Mouse (Mus musculus) hindbrain, embryonic 13.5 days (tissue): ENCODE measurements at regions not wholly inside any gene's neighbourhood (a gene's known extent, or its start where the extent isn't known, plus 50 kb on each side); places are given as distances from the start of the nearest gene placed in this dataset.

Experiments used
- ATAC-seq: fragments of 200-750 bp; cut with Nextera tagmentation; 2 replicates; pipeline ENCODE4 v1.8.0; 2017; ENCODE audit warnings: moderate TSS enrichment; ENCODE audit not compliant: low FRiP score
- H3K27ac ChIP-seq: fragments of 300-500 bp; sonication (generic); 2 replicates; pipeline ENCODE4 v1.5.1; 2015; ENCODE audit warnings: inconsistent platforms, mild to moderate bottlenecking, moderate library complexity
- H3K27me3 ChIP-seq: fragments of 300-500 bp; sonication (generic); 2 replicates; pipeline ENCODE4 v1.6.1; 2015; ENCODE audit warnings: mild to moderate bottlenecking, inconsistent platforms
- H3K36me3 ChIP-seq: fragments of 300-500 bp; sonication (generic); 2 replicates; pipeline ENCODE4 v1.6.1; 2015; ENCODE audit warnings: mild to moderate bottlenecking, inconsistent platforms
- H3K4me1 ChIP-seq: fragments of 300-500 bp; sonication (generic); replicated peaks from 2 replicates; pipeline ENCODE4 v1.6.1; 2015; ENCODE audit warnings: inconsistent platforms
- H3K4me2 ChIP-seq: fragments of 300-500 bp; sonication (generic); 2 replicates; pipeline ENCODE4 v1.6.1; 2015; ENCODE audit warnings: inconsistent platforms, mild to moderate bottlenecking, moderate library complexity
- H3K4me3 ChIP-seq: fragments of 300-500 bp; sonication (generic); 2 replicates; pipeline ENCODE4 v1.5.1; 2015; ENCODE audit warnings: mild to moderate bottlenecking, inconsistent platforms
- H3K9ac ChIP-seq: fragments of 300-500 bp; sonication (generic); 2 replicates; pipeline ENCODE4 v1.6.1; 2015; ENCODE audit warnings: mild to moderate bottlenecking, inconsistent platforms
- H3K9me3 ChIP-seq: fragments of 300-500 bp; sonication (generic); 2 replicates; pipeline ENCODE4 v1.6.1; 2016; ENCODE audit warnings: inconsistent platforms
- WGBS: fragments of 180-500 bp; shearing (Covaris S2); methylation state at CpG from one replicate; pipeline ENCODE4 v1.1.7; 2015; 5-methylcytosine and 5-hydroxymethylcytosine counted together

GRCm38 (mm10) chr17:83081729-83082128 lies 133.4 kb upstream of the Pkdcc start:
- no peak for ATAC-seq
- 83% methylated on average over 8 of the region's 8 CpGs for WGBS
- H3K9ac ChIP-seq, result no peak overlapping the region
- H3K9me3 ChIP-seq, result 0 out of 2 replicates have a peak, but pooled peaks cover 4% of the 10 kb centered on the region
- H3K4me1 ChIP-seq, result peaks cover 16% of the 10 kb centered on the region
- H3K36me3 ChIP-seq, result no peaks in the 10 kb centered on the region
- H3K4me3 ChIP-seq, result no peak overlapping the region
- no peak overlapping the region for H3K4me2 ChIP-seq
- H3K27me3 ChIP-seq, result peaks cover 24% of the 10 kb centered on the region; the same call in 1 of the 2 replicates
- no peak overlapping the region for H3K27ac ChIP-seq

GRCm38 (mm10) chr17:83083521-83083920 lies 131.6 kb upstream of the Pkdcc start:
- H3K4me2 ChIP-seq, result no peak overlapping the region
- 73% methylated on average over 3 of the region's 3 CpGs for WGBS
- H3K27me3 ChIP-seq, result peaks cover 10% of the 10 kb centered on the region; the same call in 1 of the 2 replicates
- no peak overlapping the region for H3K4me3 ChIP-seq
- peak overlapping the region; percentile 20; the same call in 1 of the 2 replicates for H3K27ac ChIP-seq
- H3K4me1 ChIP-seq, result peaks cover 8% of the 10 kb centered on the region
- 0 out of 2 replicates have a peak, but pooled peaks cover 4% of the 10 kb centered on the region for H3K9me3 ChIP-seq
- no peaks in the 10 kb centered on the region for H3K36me3 ChIP-seq
- H3K9ac ChIP-seq, result no peak overlapping the region
- ATAC-seq, result no peak

- 86% methylated on average over 10 of the region's 10 CpGs for whole genome bisulfite sequencing
- Histone ChIP-seq H3K4me2 (no peak overlapping the region), H3K9ac (no peak overlapping the region), H3K4me3 (no peak overlapping the region), H3K9me3 (no peaks in the 10 kb centered on the region), H3K27me3 (0 out of 2 replicates have a peak, but pooled peaks cover 3% of the 10 kb centered on the region), H3K27ac (no peak overlapping the region), H3K4me1 (0 out of 2 replicates have a peak, but pooled peaks cover 3% of the 10 kb centered on the region), H3K36me3 (no peaks in the 10 kb centered on the region)
- ATAC-seq, result no peak
Measured at GRCm38 (mm10) chr17:83085792-83086475, 129.2 kb upstream of the Pkdcc start.

GRCm38 (mm10) chr17:83086703-83087102 lies 128.4 kb upstream of the Pkdcc start:
- Histone ChIP-seq H3K27me3 (0 out of 2 replicates have a peak, but pooled peaks cover 3% of the 10 kb centered on the region), H3K36me3 (no peaks in the 10 kb centered on the region), H3K4me1 (0 out of 2 replicates have a peak, but pooled peaks cover 3% of the 10 kb centered on the region), H3K4me2 (no peak overlapping the region), H3K4me3 (no peak overlapping the region), H3K9ac (no peak overlapping the region), H3K9me3 (no peaks in the 10 kb centered on the region), H3K27ac (no peak overlapping the region)
- ATAC-seq, result no peak
- 86% methylated on average over 2 of the region's 2 CpGs for WGBS

DNA sequence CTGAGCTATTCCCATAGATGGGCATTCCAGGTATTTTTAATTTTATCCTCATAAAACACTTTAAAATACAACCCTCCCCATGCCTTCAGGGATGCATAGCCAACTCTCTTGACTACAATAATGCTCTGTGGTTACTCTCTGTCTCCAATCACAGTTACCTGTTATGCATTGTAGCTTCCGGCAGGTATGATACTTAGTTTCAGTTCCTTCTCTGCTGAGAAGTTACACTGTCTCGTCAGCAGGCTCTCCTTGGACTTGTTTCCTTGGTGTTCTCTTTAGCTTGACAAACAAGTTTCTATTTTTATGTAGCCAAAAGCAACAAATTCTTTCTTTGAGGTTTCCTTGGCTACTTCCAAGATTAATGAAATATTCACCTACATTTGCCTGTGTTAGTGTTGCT lies 126.6 kb upstream of the Pkdcc start:
- no peak overlapping the region for H3K4me2 ChIP-seq
- no peaks in the 10 kb centered on the region for H3K9me3 ChIP-seq
- H3K9ac ChIP-seq, result no peak overlapping the region
- no peak for ATAC-seq
- H3K4me3 ChIP-seq, result no peak overlapping the region
- H3K27ac ChIP-seq, result no peak overlapping the region
- no peaks in the 10 kb centered on the region for H3K36me3 ChIP-seq
- 83% methylated on average over 2 of the region's 2 CpGs for WGBS
- H3K4me1 ChIP-seq, result 0 out of 2 replicates have a peak, but pooled peaks cover 3% of the 10 kb centered on the region
- 0 out of 2 replicates have a peak, but pooled peaks cover 3% of the 10 kb centered on the region for H3K27me3 ChIP-seq

GRCm38 (mm10) chr17:83089856-83090692 lies 125.0 kb upstream of the Pkdcc start:
- H3K4me2 ChIP-seq, result no peak overlapping the region
- H3K27ac ChIP-seq, result no peak overlapping the region
- no peaks in the 10 kb centered on the region for H3K9me3 ChIP-seq
- ATAC-seq, result no peak
- H3K27me3 ChIP-seq, result no peaks in the 10 kb centered on the region
- H3K4me1 ChIP-seq, result no peaks in the 10 kb centered on the region
- 84% methylated on average over 10 of the region's 10 CpGs for WGBS
- no peak overlapping the region for H3K4me3 ChIP-seq
- no peaks in the 10 kb centered on the region for H3K36me3 ChIP-seq
- no peak overlapping the region for H3K9ac ChIP-seq

- H3K4me3 ChIP-seq, result no peak overlapping the region
- no peaks in the 10 kb centered on the region for H3K27me3 ChIP-seq
- H3K9ac ChIP-seq, result no peak overlapping the region
- no peak for ATAC-seq
- WGBS, result 86% methylated on average over 5 of the region's 5 CpGs
- no peaks in the 10 kb centered on the region for H3K9me3 ChIP-seq
- H3K36me3 ChIP-seq, result no peaks in the 10 kb centered on the region
- no peak overlapping the region for H3K27ac ChIP-seq
- H3K4me2 ChIP-seq, result no peak overlapping the region
- peaks cover 13% of the 10 kb centered on the region; the same call in 1 of the 2 replicates for H3K4me1 ChIP-seq
Measured at GRCm38 (mm10) chr17:83093862-83094261, 121.2 kb upstream of the Pkdcc start.

DNA sequence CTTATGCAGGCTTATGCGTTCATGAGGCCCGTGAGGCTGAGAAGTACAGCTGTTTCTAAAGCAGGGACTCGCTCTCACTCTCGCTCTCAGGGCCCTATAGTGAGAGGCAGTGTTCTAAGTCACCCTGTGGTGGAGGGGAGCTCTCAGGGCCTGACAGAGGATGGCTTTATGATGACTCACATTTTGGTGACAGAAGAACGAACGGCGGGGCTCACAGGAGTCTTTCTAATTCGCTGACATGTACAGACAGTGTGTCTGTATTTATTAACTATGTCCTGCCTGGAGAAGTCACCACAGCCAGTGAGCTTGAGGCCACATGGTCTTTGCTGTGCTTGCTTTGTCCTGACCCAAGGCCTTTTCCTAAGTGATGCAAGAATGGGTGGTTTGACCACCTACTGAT lies 118.6 kb upstream of the Pkdcc start:
- Histone ChIP-seq H3K4me2 (no peak overlapping the region), H3K27ac (no peak overlapping the region), H3K27me3 (0 out of 2 replicates have a peak, but pooled peaks cover 3% of the 10 kb centered on the region), H3K4me3 (no peak overlapping the region), H3K9ac (no peak overlapping the region), H3K4me1 (peaks cover 16% of the 10 kb centered on the region; the same call in 1 of the 2 replicates), H3K36me3 (no peaks in the 10 kb centered on the region), H3K9me3 (no peaks in the 10 kb centered on the region)
- ATAC-seq, result no peak
- 63% methylated on average over 8 of the region's 8 CpGs for WGBS

- Histone ChIP-seq H3K9me3 (no peaks in the 10 kb centered on the region), H3K4me2 (no peak overlapping the region), H3K9ac (no peak overlapping the region), H3K4me3 (no peak overlapping the region), H3K36me3 (no peaks in the 10 kb centered on the region), H3K27ac (peak overlapping the region; percentile 18; the same call in 1 of the 2 replicates), H3K4me1 (peaks cover 17% of the 10 kb centered on the region; the same call in 1 of the 2 replicates), H3K27me3 (0 out of 2 replicates have a peak, but pooled peaks cover 3% of the 10 kb centered on the region)
- 66% methylated on average over 16 of the region's 16 CpGs for WGBS
- no peak for ATAC-seq
Measured at GRCm38 (mm10) chr17:83097998-83098397, 117.1 kb upstream of the Pkdcc start.

- no peak overlapping the region for H3K4me3 ChIP-seq
- H3K36me3 ChIP-seq, result no peaks in the 10 kb centered on the region
- 75% methylated on average over 12 of the region's 12 CpGs for WGBS
- 0 out of 2 replicates have a peak, but pooled peaks cover 3% of the 10 kb centered on the region for H3K27me3 ChIP-seq
- no peak for ATAC-seq
- H3K9ac ChIP-seq, result no peak overlapping the region
- H3K4me1 ChIP-seq, result peaks cover 18% of the 10 kb centered on the region; the same call in 1 of the 2 replicates
- H3K9me3 ChIP-seq, result no peaks in the 10 kb centered on the region
- H3K27ac ChIP-seq, result peak overlapping the region; percentile 18; the same call in 1 of the 2 replicates
- H3K4me2 ChIP-seq, result no peak overlapping the region
Measured at GRCm38 (mm10) chr17:83098679-83099413, 116.2 kb upstream of the Pkdcc start.

GRCm38 (mm10) chr17:83101035-83101434 lies 114.1 kb upstream of the Pkdcc start:
- ATAC-seq, result no peak
- Histone ChIP-seq H3K9me3 (no peaks in the 10 kb centered on the region), H3K36me3 (no peaks in the 10 kb centered on the region), H3K4me2 (no peak overlapping the region), H3K9ac (no peak overlapping the region), H3K4me3 (no peak overlapping the region), H3K27ac (no peak overlapping the region), H3K27me3 (0 out of 2 replicates have a peak, but pooled peaks cover 3% of the 10 kb centered on the region), H3K4me1 (peaks cover 18% of the 10 kb centered on the region; the same call in 1 of the 2 replicates)
- 66% methylated on average over 7 of the region's 7 CpGs for WGBS
